Mouse (Mus musculus): ENCODE results near the gene Lonrf2. TPM values are rescaled to one million over a fixed set of nuclear protein-coding genes. Genes with fewer than 3 reads are reported as not detected.
A peak's percentile ranks its signal among the peaks of the same experiment; 100 is the strongest.

Lonrf2 gene
- polyA plus RNA-seq, 1 experiment from 2014 or later, result 4.2 TPM

DNA sequence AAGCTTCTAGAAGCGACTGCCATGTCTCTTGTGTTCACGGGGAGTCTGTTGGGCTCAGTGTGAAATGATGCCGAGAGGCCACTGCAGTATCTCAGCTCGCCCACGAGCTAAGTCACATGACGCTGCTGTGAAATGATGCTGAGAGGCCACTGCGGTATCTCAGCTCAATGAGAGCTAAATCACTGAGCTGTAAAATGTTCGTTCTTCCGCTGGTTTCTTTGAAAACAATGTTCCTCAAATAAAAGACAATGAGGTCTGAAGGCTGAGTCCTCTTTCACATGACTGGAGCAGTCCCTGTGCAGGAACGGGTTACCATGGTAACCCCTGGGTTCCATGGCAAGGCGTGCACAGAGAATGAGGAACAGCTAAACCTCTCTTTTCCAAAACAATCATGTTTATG is 11.5 kb upstream of the Lonrf2 start:
- no peaks in the 10 kb centered on the region; the same call in 1 of the 2 replicates for H3K27me3 ChIP-seq (ENCODE audit: control insufficient read depth, insufficient read depth, low read length)
- H3K9me3 ChIP-seq (ENCODE audit: control insufficient read depth, low read length), result no peaks in the 10 kb centered on the region
- ATAC-seq (ENCODE audit: low FRiP score) (peak; percentile 95), DNase-seq (ENCODE audit: low spot score, missing footprints) (peak; percentile 94)
- H3K4me1 ChIP-seq (ENCODE audit: control insufficient read depth, insufficient read depth, low read length), result peaks cover 12% of the 10 kb centered on the region
- H3K36me3 ChIP-seq (ENCODE audit: control insufficient read depth, insufficient read depth, low read length), result no peaks in the 10 kb centered on the region
- peak overlapping the region; percentile 30 for H3K4me2 ChIP-seq
- WGBS, result 17% methylated on average over 11 of the region's 11 CpGs
- no peak overlapping the region for H3K27ac ChIP-seq (ENCODE audit: low read depth, low read length)
- peak overlapping the region; percentile 33; the same call in 1 of the 2 replicates for H3K9ac ChIP-seq (ENCODE audit: low read length)
- peak overlapping the region; percentile 12; the same call in 1 of the 2 replicates for H3K4me3 ChIP-seq (ENCODE audit: low read depth, low read length)

DNA sequence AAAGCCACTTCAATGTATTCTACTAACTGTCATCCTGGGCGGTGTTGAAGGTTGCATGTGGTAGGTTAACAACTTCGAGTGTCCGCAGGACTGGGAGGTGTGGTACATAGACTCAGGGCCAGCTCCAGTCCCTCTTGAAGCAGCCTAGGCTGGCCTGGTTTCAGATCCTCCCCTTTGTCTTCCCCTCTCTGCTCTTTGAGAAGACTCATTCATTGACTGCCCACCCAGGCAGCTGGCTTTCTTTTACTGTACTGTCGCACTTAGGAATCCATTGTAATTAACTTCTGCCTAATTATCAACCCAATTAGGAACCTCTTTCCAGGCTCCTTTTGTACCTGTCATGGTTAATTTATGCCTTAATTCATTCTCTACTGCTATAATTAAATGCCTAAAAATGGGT is 6.8 kb upstream of the Lonrf2 start:
- 71% methylated on average over 4 of the region's 4 CpGs for WGBS
- DNase-seq (ENCODE audit: low spot score, missing footprints) (peak; percentile 62), ATAC-seq (ENCODE audit: low FRiP score) (no peak)

DNA sequence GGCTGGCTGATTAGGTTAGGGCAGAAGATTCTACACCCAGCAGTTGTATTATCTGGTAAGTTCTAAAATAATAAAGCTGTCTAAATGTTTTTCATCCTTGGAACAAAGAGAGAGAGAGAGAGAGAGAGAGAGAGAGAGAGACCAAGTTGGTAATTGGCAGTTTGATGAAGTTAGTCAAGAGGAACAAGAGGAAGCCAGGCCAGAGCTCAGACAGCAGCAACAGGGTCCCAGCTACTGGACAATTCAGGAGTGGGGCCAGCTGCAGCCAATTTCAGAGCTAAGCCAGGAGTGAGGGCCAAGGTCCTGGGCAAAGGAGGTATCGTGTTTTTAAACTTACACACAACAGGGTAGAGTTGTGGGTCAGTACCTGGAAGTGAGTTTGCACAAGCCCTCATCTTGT is 6.3 kb upstream of the Lonrf2 start:
- Histone ChIP-seq H3K4me2 (no peak overlapping the region), H3K4me1 (ENCODE audit: control insufficient read depth, insufficient read depth, low read length) (peaks cover 9% of the 10 kb centered on the region), H3K27ac (ENCODE audit: low read depth, low read length) (no peak overlapping the region), H3K4me3 (ENCODE audit: low read depth, low read length) (no peak overlapping the region), H3K36me3 (ENCODE audit: control insufficient read depth, insufficient read depth, low read length) (no peaks in the 10 kb centered on the region), H3K9me3 (ENCODE audit: control insufficient read depth, low read length) (no peaks in the 10 kb centered on the region), H3K9ac (ENCODE audit: low read length) (no peak overlapping the region), H3K27me3 (ENCODE audit: control insufficient read depth, insufficient read depth, low read length) (no peaks in the 10 kb centered on the region)
- WGBS, result 73% methylated on average over 1 of the region's 1 CpGs
- DNase-seq (ENCODE audit: low spot score, missing footprints), result no peak
- no peak for ATAC-seq (ENCODE audit: low FRiP score)

More for the DNA sequence above, 6.8 kb upstream of the Lonrf2 start:
- no peaks in the 10 kb centered on the region for H3K27me3 ChIP-seq (ENCODE audit: control insufficient read depth, insufficient read depth, low read length)
- H3K4me1 ChIP-seq (ENCODE audit: control insufficient read depth, insufficient read depth, low read length), result peaks cover 12% of the 10 kb centered on the region
- H3K4me3 ChIP-seq (ENCODE audit: low read depth, low read length), result no peak overlapping the region
- no peaks in the 10 kb centered on the region for H3K9me3 ChIP-seq (ENCODE audit: control insufficient read depth, low read length)
- no peak overlapping the region for H3K9ac ChIP-seq (ENCODE audit: low read length)
- H3K27ac ChIP-seq (ENCODE audit: low read depth, low read length), result no peak overlapping the region
- H3K36me3 ChIP-seq (ENCODE audit: control insufficient read depth, insufficient read depth, low read length), result no peaks in the 10 kb centered on the region
- H3K4me2 ChIP-seq, result no peak overlapping the region

DNA sequence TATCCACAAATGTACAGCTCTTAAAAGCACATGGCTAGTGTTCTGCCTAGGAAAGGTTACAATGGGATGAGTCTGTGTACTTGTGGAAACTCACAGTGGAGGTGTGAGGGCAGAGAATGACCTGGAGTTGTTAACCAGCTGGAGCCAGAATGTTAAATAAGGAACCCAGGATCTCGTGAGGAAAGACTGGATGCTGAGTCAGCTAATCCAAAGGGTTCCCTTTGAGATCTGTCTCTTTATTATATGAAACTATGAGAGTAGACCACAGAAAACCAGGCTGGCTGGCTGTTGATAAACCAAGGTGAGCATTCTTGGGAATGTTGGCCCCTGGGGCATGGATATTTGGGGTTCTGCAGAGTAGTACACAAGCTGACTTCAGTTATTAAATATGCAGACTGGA is 3.4 kb upstream of the Lonrf2 start:
- Histone ChIP-seq H3K4me1 (ENCODE audit: control insufficient read depth, insufficient read depth, low read length) (peaks cover 4% of the 10 kb centered on the region; the same call in 1 of the 2 replicates), H3K36me3 (ENCODE audit: control insufficient read depth, insufficient read depth, low read length) (no peaks in the 10 kb centered on the region), H3K9ac (ENCODE audit: low read length) (no peak overlapping the region), H3K9me3 (ENCODE audit: control insufficient read depth, low read length) (no peaks in the 10 kb centered on the region), H3K4me2 (no peak overlapping the region), H3K27ac (ENCODE audit: low read depth, low read length) (no peak overlapping the region), H3K27me3 (ENCODE audit: control insufficient read depth, insufficient read depth, low read length) (peaks cover 7% of the 10 kb centered on the region; the same call in 1 of the 2 replicates), H3K4me3 (ENCODE audit: low read depth, low read length) (no peak overlapping the region)
- ATAC-seq (ENCODE audit: low FRiP score) (no peak), DNase-seq (ENCODE audit: low spot score, missing footprints) (no peak)
- 59% methylated on average over 1 of the region's 1 CpGs for WGBS

DNA sequence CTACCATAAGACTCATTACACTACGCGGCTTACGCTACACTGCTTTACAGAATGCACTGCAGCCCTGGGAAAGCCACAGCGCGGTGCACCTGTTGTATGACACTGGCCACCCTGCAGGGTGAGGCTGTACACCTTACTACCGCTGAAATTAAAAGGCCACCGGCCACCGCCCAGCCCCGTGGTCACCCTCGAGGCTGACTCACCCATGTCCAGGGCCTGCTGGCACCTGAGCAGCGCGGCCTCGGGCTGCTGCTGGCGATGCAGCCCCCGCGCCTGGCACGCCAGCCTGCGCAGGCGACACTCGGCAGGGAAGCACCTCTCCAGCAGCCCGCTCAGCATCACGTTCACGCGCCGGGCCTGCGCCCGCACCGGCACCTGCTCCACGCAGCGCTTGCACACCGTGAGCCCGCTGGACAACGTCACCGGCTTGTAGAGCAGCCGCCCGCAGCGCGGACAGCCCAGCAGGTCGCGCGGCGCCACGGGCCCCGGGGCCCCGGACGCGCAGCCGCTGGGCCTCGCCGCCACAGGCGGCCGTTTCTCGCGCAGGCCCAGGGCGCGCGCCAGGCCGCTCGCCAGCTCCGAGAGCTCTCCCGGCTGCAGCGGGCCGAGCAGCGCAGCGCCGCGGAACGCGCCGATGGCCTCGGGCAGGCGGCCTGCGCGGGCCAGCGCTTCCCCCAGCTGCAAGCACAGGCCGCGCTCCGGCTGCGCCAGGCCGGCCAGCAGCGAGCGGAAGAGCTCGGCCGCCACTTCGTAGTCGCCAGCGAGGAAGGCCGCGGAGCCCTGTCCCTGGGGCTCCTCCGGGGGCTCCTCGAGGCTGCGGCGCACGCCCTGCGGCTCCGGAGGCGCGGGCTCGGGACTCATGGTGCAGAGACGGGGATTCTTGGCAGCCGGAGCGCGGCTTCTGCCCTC is 689 bp downstream of the Lonrf2 start:
- ATAC-seq (ENCODE audit: low FRiP score), result peak; percentile 81
- H3K4me1 ChIP-seq (ENCODE audit: control insufficient read depth, insufficient read depth, low read length), result peaks cover 7% of the 10 kb centered on the region; the same call in 1 of the 2 replicates
- H3K4me3 ChIP-seq (ENCODE audit: low read depth, low read length), result peak overlapping the region; percentile 65
- H3K9ac ChIP-seq (ENCODE audit: low read length), result peak overlapping the region; percentile 90
- peak overlapping the region; percentile 30; the same call in 1 of the 2 replicates for H3K27ac ChIP-seq (ENCODE audit: low read depth, low read length)
- H3K4me2 ChIP-seq, result peak overlapping the region; percentile 99
- H3K9me3 ChIP-seq (ENCODE audit: control insufficient read depth, low read length), result no peaks in the 10 kb centered on the region
- H3K27me3 ChIP-seq (ENCODE audit: control insufficient read depth, insufficient read depth, low read length), result peaks cover 7% of the 10 kb centered on the region; the same call in 1 of the 2 replicates
- DNase-seq (ENCODE audit: low spot score, missing footprints), result peak; percentile 96
- no peaks in the 10 kb centered on the region for H3K36me3 ChIP-seq (ENCODE audit: control insufficient read depth, insufficient read depth, low read length)
- WGBS, result 2% methylated on average over 94 of the region's 103 CpGs

DNA sequence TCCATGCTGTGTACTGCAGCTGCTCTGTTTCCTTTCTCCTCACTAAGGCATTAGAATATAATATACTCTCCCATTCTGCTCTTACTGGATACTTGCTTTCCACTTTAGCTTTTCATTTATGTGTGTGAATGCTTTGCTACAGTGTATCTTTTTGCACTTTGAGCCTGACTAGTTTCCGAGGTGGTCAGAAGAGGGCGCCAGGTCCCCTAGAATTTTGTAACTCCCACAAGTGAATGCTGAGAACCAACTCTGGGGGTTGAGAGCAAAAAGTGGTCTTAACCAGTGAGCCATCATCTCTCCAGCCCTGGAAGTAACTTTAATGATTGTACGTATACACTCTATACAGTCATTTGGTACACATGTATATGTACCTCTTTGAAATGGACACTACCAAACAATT is 1.6 kb downstream of the Lonrf2 start:
- DNase-seq (ENCODE audit: low spot score, missing footprints), result no peak
- no peak for ATAC-seq (ENCODE audit: low FRiP score)
- no peak overlapping the region for H3K27ac ChIP-seq (ENCODE audit: low read depth, low read length)
- H3K4me1 ChIP-seq (ENCODE audit: control insufficient read depth, insufficient read depth, low read length), result peaks cover 7% of the 10 kb centered on the region; the same call in 1 of the 2 replicates
- H3K4me3 ChIP-seq (ENCODE audit: low read depth, low read length), result no peak overlapping the region
- peak overlapping the region; percentile 99 for H3K4me2 ChIP-seq
- H3K27me3 ChIP-seq (ENCODE audit: control insufficient read depth, insufficient read depth, low read length), result peaks cover 7% of the 10 kb centered on the region; the same call in 1 of the 2 replicates
- no peak overlapping the region for H3K9ac ChIP-seq (ENCODE audit: low read length)
- H3K9me3 ChIP-seq (ENCODE audit: control insufficient read depth, low read length), result no peaks in the 10 kb centered on the region
- 26% methylated on average over 3 of the region's 3 CpGs for WGBS
- no peaks in the 10 kb centered on the region for H3K36me3 ChIP-seq (ENCODE audit: control insufficient read depth, insufficient read depth, low read length)

DNA sequence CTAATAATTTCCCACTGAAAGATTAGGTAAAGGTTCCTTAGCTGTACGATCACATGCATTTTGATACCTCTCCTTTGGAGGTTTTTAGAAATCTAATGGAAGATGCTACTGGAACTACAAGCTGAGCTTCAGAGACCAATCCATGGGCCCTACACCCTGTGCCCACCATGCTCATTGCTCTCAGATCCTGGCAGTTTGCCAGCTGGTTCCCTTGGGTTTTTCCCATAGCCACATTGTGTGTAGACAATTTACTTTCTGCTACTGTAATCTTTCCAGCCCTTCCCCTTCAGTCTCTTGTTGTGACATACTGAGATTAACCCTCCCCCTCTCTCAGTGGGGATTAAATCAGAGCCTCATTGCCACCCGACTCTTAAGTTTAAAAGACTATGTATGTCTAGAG is 11.6 kb downstream of the Lonrf2 start:
- WGBS, result 66% methylated on average over 2 of the region's 2 CpGs
- H3K27me3 ChIP-seq (ENCODE audit: control insufficient read depth, insufficient read depth, low read length), result no peaks in the 10 kb centered on the region
- no peak overlapping the region for H3K4me2 ChIP-seq
- no peak overlapping the region for H3K9ac ChIP-seq (ENCODE audit: low read length)
- H3K9me3 ChIP-seq (ENCODE audit: control insufficient read depth, low read length), result no peaks in the 10 kb centered on the region
- no peak overlapping the region for H3K27ac ChIP-seq (ENCODE audit: low read depth, low read length)
- DNase-seq (ENCODE audit: low spot score, missing footprints) (no peak), ATAC-seq (ENCODE audit: low FRiP score) (no peak)
- H3K4me3 ChIP-seq (ENCODE audit: low read depth, low read length), result no peak overlapping the region
- H3K36me3 ChIP-seq (ENCODE audit: control insufficient read depth, insufficient read depth, low read length), result no peaks in the 10 kb centered on the region
- H3K4me1 ChIP-seq (ENCODE audit: control insufficient read depth, insufficient read depth, low read length), result no peaks in the 10 kb centered on the region

DNA sequence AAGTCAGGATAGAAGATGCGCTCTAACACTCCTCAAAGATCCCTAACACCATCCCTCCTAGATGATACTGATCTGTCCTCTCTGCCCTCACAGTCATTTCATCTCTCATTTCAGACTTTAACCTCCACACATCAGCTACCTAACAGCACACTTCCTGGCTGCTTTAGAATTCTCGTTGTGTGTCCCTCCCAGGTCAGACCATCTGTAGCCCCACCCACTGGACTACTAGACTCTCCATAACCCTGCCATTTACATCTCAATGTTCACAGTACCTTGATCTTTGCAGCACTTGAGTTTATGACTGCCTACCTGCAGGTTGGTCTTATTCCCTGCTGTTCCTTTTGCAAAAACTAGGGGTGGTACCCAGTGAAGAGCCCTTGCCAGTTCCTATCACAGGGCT is 12.7 kb downstream of the Lonrf2 start:
- no peaks in the 10 kb centered on the region for H3K27me3 ChIP-seq (ENCODE audit: control insufficient read depth, insufficient read depth, low read length)
- WGBS, result 79% methylated on average over 2 of the region's 2 CpGs
- DNase-seq (ENCODE audit: low spot score, missing footprints) (no peak), ATAC-seq (ENCODE audit: low FRiP score) (no peak)
- no peak overlapping the region for H3K4me3 ChIP-seq (ENCODE audit: low read depth, low read length)
- no peaks in the 10 kb centered on the region for H3K4me1 ChIP-seq (ENCODE audit: control insufficient read depth, insufficient read depth, low read length)
- H3K9me3 ChIP-seq (ENCODE audit: control insufficient read depth, low read length), result no peaks in the 10 kb centered on the region
- H3K9ac ChIP-seq (ENCODE audit: low read length), result no peak overlapping the region
- no peaks in the 10 kb centered on the region for H3K36me3 ChIP-seq (ENCODE audit: control insufficient read depth, insufficient read depth, low read length)
- no peak overlapping the region for H3K27ac ChIP-seq (ENCODE audit: low read depth, low read length)
- H3K4me2 ChIP-seq, result no peak overlapping the region

DNA sequence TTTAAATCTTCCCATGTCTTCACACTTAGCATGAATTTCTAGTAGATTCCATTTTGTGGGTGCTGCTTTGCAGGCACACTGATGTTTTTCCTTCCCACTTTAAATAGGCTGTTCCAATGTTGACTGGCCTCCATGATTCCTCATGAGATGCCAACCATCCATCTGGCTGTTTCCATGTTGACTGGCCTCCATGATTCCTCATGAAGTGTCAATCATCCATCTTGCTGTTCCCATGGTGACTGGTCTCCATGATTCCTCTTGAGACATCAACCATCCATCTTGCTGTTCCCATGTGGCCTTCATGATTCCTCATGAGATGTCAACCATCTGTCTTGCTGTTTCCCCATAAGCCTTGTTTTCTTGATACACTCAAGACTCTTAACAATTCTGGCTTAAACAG is 16.8 kb downstream of the Lonrf2 start:
- H3K36me3 ChIP-seq (ENCODE audit: control insufficient read depth, insufficient read depth, low read length), result no peaks in the 10 kb centered on the region
- no peak overlapping the region for H3K9ac ChIP-seq (ENCODE audit: low read length)
- ATAC-seq (ENCODE audit: low FRiP score), result no peak

More for the DNA sequence above, 16.8 kb downstream of the Lonrf2 start:
- no peak overlapping the region for H3K4me3 ChIP-seq (ENCODE audit: low read depth, low read length)
- H3K9me3 ChIP-seq (ENCODE audit: control insufficient read depth, low read length), result no peaks in the 10 kb centered on the region
- no peak for DNase-seq (ENCODE audit: low spot score, missing footprints)
- no peak overlapping the region for H3K4me2 ChIP-seq
- no peak overlapping the region for H3K27ac ChIP-seq (ENCODE audit: low read depth, low read length)
- H3K27me3 ChIP-seq (ENCODE audit: control insufficient read depth, insufficient read depth, low read length), result no peaks in the 10 kb centered on the region
- H3K4me1 ChIP-seq (ENCODE audit: control insufficient read depth, insufficient read depth, low read length), result no peaks in the 10 kb centered on the region
